Mouse (Mus musculus) hindlimb bud, embryonic 11.5 days (tissue): ENCODE results near the gene Cd300lf.
A peak's percentile ranks its signal among the peaks of the same experiment; 100 is the strongest.

Experiments used
- DNase-seq: peaks from one replicate; pipeline ENCODE4 v3.0.0-alpha.2; 2012; ENCODE audit warnings: low read depth, low spot score; ENCODE audit errors: extremely low spot score

Gene Cd300lf

DNA sequence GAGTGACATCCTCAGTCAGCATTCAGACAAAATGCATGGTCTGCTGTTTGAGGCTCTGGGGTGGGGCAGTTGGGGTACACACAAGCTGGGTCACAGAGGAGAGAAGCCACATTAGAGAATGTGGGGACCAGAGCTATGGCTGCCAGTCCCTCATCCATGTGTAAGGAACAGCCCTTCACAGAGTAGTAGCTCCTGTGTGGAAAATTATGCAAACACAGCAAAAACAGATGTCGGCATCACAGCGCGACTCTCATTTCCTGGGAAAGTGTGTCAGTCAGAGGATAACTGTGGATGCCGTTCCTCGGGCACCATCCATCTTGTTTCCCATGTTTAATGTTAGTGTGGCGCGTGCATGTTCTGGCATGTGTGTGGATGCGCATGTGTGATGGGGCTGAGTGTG is 25.6 kb downstream of the Cd300lf start:
- no peak for DNase-seq

DNA sequence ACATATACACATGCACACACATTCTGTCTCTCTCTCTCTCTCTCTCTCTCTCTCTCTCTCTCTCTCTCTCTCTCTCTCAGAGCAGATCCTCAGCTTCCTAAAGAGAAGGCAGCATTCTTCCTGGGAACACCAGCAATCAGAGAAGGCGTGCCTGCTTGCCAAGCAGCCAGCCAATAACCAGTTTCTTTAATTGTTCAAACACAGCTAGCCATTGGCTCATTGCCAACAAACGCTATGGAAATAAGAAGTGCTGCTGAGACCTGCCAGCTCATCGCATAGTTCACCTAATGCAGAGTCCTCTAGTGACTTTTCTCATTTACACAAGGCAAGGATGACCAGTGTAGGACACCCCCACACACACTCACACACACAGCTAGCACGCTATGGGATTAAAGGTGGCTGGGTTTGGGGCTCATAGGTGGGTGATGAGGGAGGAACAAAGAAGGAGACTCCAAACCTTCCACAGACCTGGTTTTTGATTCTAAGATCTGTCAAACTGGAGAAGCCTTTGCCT is 26.3 kb downstream of the Cd300lf start:
- DNase-seq = no peak

GRCm38 (mm10) chr11:115106638-115107037 is 27.2 kb downstream of the Cd300lf start:
- DNase-seq = no peak

- no peak for DNase-seq
These were observed 28.8 kb downstream of the Cd300lf start for GRCm38 (mm10) chr11:115104769-115105563.

DNA sequence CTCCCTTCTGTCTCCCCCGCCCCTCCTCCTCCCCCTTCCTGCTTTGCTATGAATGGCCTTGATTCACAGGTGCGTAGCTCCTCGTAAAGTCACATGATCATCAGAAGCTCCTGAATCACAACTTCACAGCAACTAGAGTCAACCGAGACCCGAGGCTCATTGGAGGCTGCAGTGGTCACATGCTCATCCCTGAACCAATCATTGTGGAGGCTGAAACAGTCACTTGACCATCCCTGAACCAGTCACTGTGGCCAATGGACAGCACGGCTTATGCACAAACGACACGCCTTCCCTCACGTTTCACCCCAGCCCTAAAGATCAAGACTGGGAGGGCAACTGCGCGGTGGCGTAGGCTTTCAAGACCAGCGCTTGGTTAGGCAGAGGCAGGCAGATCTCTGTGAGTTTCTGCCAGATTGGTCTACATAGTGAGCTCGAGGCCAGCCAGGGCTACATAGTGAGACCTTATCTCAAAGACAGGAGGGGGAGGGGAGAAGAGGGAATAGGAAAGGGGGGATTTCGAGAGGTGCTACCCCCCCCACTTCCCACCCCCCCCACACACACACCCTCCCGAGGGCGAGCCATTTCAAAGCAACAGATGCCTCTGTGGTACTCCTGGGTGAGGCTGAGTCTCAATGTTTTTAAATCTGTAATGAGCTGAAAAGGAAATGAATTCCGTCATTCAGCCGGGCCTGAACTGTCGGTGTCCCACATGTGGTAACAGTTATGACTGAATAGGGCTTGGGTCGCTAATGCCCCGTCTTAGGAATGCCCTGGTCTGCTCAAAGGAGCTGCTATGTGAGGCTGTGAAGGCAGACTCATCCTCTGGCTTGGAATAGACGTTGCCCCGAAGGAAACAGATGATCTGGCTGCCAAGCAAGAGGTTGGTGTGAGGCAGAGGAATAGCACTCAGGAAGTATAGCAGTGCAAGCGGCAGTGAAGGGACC is 30.1 kb downstream of the Cd300lf start:
- peak; percentile 61 for DNase-seq

- DNase-seq = no peak
These were observed 31.7 kb downstream of the Cd300lf start for GRCm38 (mm10) chr11:115102116-115102515.

DNA sequence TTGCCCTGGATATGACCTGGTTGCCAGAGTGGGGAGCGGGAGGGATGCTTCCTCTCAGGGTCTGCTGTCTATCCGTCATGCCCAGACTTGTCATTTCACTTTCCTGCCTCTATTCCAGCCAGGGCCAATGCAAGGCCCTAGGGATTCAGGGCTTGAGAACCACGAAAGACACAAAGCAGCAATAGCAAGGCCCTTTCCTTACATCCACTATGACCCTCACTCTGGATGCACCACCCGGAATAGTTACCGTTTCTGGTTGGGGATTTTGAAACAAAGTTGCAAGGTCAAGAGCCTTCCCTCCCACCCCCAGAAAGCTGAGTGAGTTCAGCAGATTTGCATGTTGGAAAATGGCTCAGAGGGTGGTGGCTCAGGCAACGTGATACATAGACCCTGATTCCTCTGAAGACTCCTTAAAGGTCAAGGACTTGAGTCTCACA is 32.2 kb downstream of the Cd300lf start:
- DNase-seq = no peak

GRCm38 (mm10) chr11:115100741-115101140 is 33.1 kb downstream of the Cd300lf start:
- no peak for DNase-seq

- DNase-seq = no peak
These were observed 33.7 kb downstream of the Cd300lf start for GRCm38 (mm10) chr11:115100032-115100621.

GRCm38 (mm10) chr11:115099241-115099840 is 34.5 kb downstream of the Cd300lf start:
- DNase-seq = peak; percentile 44

DNA sequence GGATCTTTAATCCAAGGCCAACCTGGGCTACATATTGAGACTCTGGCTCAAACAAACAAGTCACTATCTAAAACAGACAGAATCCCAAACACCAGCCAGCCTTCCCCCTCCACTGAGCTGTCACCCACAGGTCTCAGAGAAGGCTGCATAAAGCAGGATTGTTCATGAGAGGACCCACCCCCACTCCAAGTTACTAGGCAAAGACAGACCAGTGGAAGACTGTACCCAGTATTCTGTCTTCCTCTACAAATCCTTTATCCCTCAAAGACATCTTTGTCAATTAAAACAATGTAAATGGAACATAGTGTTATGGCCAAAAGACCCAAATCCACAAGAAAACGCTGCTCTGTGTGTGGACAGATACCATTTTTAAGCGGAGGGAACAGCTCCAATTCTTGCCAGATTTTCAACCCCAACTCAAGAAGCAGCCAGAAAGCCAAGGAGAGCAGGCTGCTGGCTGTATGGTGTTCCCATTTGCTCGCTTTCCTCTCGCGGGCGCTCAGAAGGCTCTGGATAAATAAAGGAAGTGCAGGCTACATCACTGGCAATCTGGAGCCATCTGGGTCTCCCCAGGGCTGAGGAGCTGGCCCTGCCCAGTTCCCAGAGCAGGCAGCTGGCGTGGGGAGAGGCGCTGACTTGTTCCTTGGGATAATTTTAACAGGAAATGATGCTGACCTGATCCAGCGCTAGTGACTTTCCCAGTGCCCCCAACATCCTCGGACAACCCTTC is 35.4 kb downstream of the Cd300lf start:
- DNase-seq = no peak

DNA sequence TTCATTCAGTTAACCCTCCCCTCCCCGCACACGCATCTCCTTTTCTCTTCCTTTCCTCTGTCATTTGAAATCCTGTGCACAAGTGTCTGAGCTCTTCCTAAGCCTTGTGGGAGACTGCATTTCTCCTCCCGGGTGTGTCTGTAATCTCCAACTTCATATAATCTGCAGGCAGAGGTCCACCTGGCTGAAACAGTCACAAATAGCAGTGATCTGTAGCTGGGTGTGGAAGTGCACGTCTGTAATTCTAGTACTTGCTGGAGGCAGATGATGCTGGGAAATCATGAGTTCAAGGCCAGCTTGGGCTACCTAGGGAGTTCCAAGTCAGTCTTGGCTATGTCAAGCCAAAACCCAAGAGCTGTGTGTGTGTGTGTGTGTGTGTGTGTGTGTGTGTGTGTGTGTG is 41.7 kb downstream of the Cd300lf start:
- no peak for DNase-seq

DNA sequence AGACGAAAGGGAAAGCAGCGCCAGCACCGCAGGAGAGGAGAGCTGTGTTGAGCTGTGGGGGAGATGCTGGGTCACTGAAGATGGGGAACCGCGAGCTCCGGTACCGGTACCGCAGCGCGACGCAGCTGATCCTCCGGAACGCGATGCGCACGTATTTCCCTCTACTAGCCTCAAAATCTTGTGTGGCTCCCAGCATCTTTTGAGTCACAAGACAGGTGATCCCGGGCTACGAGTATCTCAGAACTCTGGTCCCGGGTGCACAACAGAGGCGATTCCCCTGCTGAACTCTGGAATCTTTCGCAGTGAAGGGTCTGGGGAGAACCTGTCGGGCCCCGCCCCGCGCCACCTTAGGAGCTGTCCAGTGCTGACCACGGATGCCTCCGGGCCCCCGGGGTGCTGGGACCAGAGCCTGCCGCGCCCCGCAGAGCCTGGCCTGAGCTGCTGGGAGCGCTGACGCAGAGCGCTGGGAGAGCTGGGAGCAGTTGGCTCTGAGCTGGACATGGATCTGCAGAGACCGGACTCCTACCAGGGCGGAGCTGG is 42.4 kb downstream of the Cd300lf start, which contains the start of gene Rab37:
Rab37 (plus strand) TSS at position 70 of the 540 bp plus-strand sequence.
- no peak for DNase-seq

DNA sequence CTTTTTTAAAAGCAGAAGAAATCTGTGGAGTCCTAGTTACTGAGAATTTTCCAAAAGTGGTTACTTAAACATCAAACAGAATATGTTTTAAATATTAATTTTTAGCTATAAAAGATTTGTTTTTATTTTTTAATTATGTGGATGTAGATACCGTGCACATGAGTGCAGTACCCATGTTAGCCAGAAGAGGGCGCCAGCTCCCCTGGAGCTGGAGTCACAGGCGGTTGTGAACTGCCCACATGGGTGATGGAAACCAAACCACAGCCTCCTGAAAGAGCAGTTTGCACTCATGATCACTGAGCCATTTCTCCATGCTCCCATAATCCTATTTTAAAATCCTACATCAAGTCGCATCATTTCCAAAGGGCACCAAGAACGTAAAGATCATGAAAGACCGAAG is 43.9 kb downstream of the Cd300lf start:
- no peak for DNase-seq

DNA sequence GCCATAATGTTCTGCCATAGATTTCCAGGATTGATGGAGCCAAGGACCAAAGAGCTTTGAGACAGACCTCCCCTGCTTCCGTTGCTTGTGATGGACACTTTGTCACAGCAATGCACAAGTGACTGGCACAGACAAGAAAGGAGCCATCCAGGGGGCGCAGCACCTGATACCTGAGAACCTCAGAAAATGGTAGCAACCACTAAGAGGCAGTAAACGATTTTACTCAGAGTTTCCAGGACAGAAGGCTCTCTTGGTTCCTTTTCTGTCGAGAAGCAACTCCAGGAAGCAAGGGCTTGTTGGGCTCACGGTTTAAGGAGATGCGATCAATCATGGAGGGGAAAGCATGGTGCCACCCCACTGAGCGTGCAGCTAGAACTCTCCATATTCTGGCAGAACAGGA is 47.6 kb downstream of the Cd300lf start:
- DNase-seq = no peak

- DNase-seq = no peak
These were observed 48.7 kb downstream of the Cd300lf start for GRCm38 (mm10) chr11:115085064-115085463.

- no peak for DNase-seq
These were observed 49.2 kb downstream of the Cd300lf start for GRCm38 (mm10) chr11:115084595-115084994.

GRCm38 (mm10) chr11:115083376-115084139 is 50.2 kb downstream of the Cd300lf start:
- DNase-seq = peak; percentile 64

DNA sequence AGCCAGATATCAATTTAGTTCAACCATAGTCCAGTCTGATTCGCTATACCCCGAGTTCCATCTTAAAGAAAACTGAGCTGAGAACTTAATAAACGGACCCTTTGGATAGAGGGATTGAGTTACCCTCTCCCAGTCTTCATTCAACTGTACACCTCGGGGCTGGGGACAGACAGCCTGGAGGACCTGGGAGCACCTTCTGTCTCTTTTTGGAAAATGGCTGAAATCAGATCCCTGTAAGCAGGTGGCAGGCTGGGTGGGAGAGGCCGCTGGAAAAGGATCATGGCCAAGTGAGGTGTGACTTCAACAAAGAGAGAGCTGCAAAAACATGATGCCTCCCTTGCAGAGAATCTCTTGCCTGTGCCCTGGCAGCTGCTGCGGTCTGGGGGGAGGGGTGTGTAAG is 51.6 kb downstream of the Cd300lf start:
- no peak for DNase-seq
